Mouse (Mus musculus): ENCODE data around the gene Olfr1023. TPM values are rescaled to one million over a fixed set of nuclear protein-coding genes. Genes with fewer than 3 reads are reported as not detected.

The Olfr1023 gene
- polyA plus RNA-seq (2014; fragmentation: Nextera tagmentation; extraction: Ambion mirVana): not detected in 2 replicates

- ATAC-seq (replicated peaks; ENCODE audit: low FRiP score, low TSS enrichment, low read depth) (no peak), DNase-seq (ENCODE audit: low spot score) (no peak)
- Histone ChIP-seq H3K4me1 (replicated peaks; ENCODE audit: control insufficient read depth, insufficient read depth, low read length) (no peaks in the 10 kb centered on the region), H3K27ac (ENCODE audit: low read depth) (no peak within 1 kb of the TSS), H3K27me3 (replicated peaks; ENCODE audit: control insufficient read depth, insufficient read depth, low read length) (no peaks in the 10 kb centered on the region), H3K9ac (ENCODE audit: low read length) (no peak within 1 kb of the TSS), H3K4me3 (ENCODE audit: low read depth, low read length) (no peak within 1 kb of the TSS), H3K36me3 (ENCODE audit: control insufficient read depth, insufficient read depth, low read length) (no peaks in the 10 kb centered on the region), H3K9me3 (ENCODE audit: control insufficient read depth, low read length) (no peaks in the 10 kb centered on the region), H3K4me2 (ENCODE audit: low read length) (no peak within 1 kb of the TSS)
- WGBS: 67% methylated on average over 2 of the region's 2 CpGs
Observed at GRCm38 (mm10) chr2:85885340-85885739, at the start of gene Olfr1023. TSS of gene Olfr1023 (plus strand) at chr2:85885640.

- Histone ChIP-seq H3K9ac (ENCODE audit: low read length) (no peak within 1 kb of the TSS), H3K4me1 (replicated peaks; ENCODE audit: control insufficient read depth, insufficient read depth, low read length) (no peaks in the 10 kb centered on the region), H3K4me3 (ENCODE audit: low read depth, low read length) (no peak within 1 kb of the TSS), H3K36me3 (ENCODE audit: control insufficient read depth, insufficient read depth, low read length) (no peaks in the 10 kb centered on the region), H3K27me3 (replicated peaks; ENCODE audit: control insufficient read depth, insufficient read depth, low read length) (no peaks in the 10 kb centered on the region), H3K9me3 (ENCODE audit: control insufficient read depth, low read length) (no peaks in the 10 kb centered on the region), H3K27ac (ENCODE audit: low read depth) (no peak within 1 kb of the TSS), H3K4me2 (ENCODE audit: low read length) (no peak within 1 kb of the TSS)
- no peak for DNase-seq (ENCODE audit: low spot score)
- no peak for ATAC-seq (replicated peaks; ENCODE audit: low FRiP score, low TSS enrichment, low read depth)
Observed at GRCm38 (mm10) chr2:85845383-85845782, 40.1 kb upstream of the Olfr1023 start, which contains the start of gene Olfr1019. TSS of gene Olfr1019 (minus strand) at chr2:85845483.

GRCm38 (mm10) chr2:85846730-85847129, 38.7 kb upstream of the Olfr1023 start, which contains the start of gene Olfr1020:
TSS of gene Olfr1020 (plus strand) at chr2:85847030.
- DNase-seq (ENCODE audit: low spot score) (no peak), ATAC-seq (replicated peaks; ENCODE audit: low FRiP score, low TSS enrichment, low read depth) (no peak)
- Histone ChIP-seq H3K9me3 (ENCODE audit: control insufficient read depth, low read length) (no peaks in the 10 kb centered on the region), H3K27me3 (replicated peaks; ENCODE audit: control insufficient read depth, insufficient read depth, low read length) (no peaks in the 10 kb centered on the region), H3K36me3 (ENCODE audit: control insufficient read depth, insufficient read depth, low read length) (no peaks in the 10 kb centered on the region), H3K27ac (ENCODE audit: low read depth) (no peak within 1 kb of the TSS), H3K9ac (ENCODE audit: low read length) (no peak within 1 kb of the TSS), H3K4me3 (ENCODE audit: low read depth, low read length) (no peak within 1 kb of the TSS), H3K4me2 (ENCODE audit: low read length) (no peak within 1 kb of the TSS), H3K4me1 (replicated peaks; ENCODE audit: control insufficient read depth, insufficient read depth, low read length) (no peaks in the 10 kb centered on the region)
- WGBS: 90% methylated on average over 1 of the region's 1 CpGs

GRCm38 (mm10) chr2:85868294-85868693, 17.1 kb upstream of the Olfr1023 start, which contains the start of gene Olfr1022:
TSS of gene Olfr1022 (plus strand) at chr2:85868594.
- Histone ChIP-seq H3K27me3 (replicated peaks; ENCODE audit: control insufficient read depth, insufficient read depth, low read length) (no peaks in the 10 kb centered on the region), H3K4me1 (replicated peaks; ENCODE audit: control insufficient read depth, insufficient read depth, low read length) (no peaks in the 10 kb centered on the region), H3K9ac (ENCODE audit: low read length) (no peak within 1 kb of the TSS), H3K27ac (ENCODE audit: low read depth) (no peak within 1 kb of the TSS), H3K36me3 (ENCODE audit: control insufficient read depth, insufficient read depth, low read length) (no peaks in the 10 kb centered on the region), H3K4me2 (ENCODE audit: low read length) (no peak within 1 kb of the TSS), H3K4me3 (ENCODE audit: low read depth, low read length) (no peak within 1 kb of the TSS), H3K9me3 (ENCODE audit: control insufficient read depth, low read length) (no peaks in the 10 kb centered on the region)
- ATAC-seq (replicated peaks; ENCODE audit: low FRiP score, low TSS enrichment, low read depth) (no peak), DNase-seq (ENCODE audit: low spot score) (no peak)
- 34% methylated on average over 2 of the region's 2 CpGs for WGBS

- H3K4me2 ChIP-seq (ENCODE audit: low read length): no peak within 1 kb of the TSS
- H3K27ac ChIP-seq (ENCODE audit: low read depth): no peak within 1 kb of the TSS
- H3K36me3 ChIP-seq (ENCODE audit: control insufficient read depth, insufficient read depth, low read length): no peaks in the 10 kb centered on the region
- DNase-seq (ENCODE audit: low spot score) (no peak), ATAC-seq (replicated peaks; ENCODE audit: low FRiP score, low TSS enrichment, low read depth) (no peak)
- H3K9ac ChIP-seq (ENCODE audit: low read length): no peak within 1 kb of the TSS
- no peaks in the 10 kb centered on the region for H3K4me1 ChIP-seq (replicated peaks; ENCODE audit: control insufficient read depth, insufficient read depth, low read length)
- WGBS: 78% methylated on average over 3 of the region's 3 CpGs
- no peak within 1 kb of the TSS for H3K4me3 ChIP-seq (ENCODE audit: low read depth, low read length)
- no peaks in the 10 kb centered on the region for H3K27me3 ChIP-seq (replicated peaks; ENCODE audit: control insufficient read depth, insufficient read depth, low read length)
- H3K9me3 ChIP-seq (ENCODE audit: control insufficient read depth, low read length): no peaks in the 10 kb centered on the region
Observed at GRCm38 (mm10) chr2:85904952-85905351, 19.5 kb downstream of the Olfr1023 start, which contains the start of gene Olfr1024. TSS of gene Olfr1024 (minus strand) at chr2:85905052.

- H3K9me3 ChIP-seq (ENCODE audit: control insufficient read depth, low read length): no peaks in the 10 kb centered on the region
Observed at GRCm38 (mm10) chr2:85913197-85913596, 27.8 kb downstream of the Olfr1023 start.

GRCm38 (mm10) chr2:85914893-85915292, 29.5 kb downstream of the Olfr1023 start, which contains the start of gene Olfr1025-ps1:
TSS of gene Olfr1025-ps1 (plus strand) at chr2:85915193.
- Histone ChIP-seq H3K9ac (ENCODE audit: low read length) (no peak within 1 kb of the TSS), H3K4me1 (replicated peaks; ENCODE audit: control insufficient read depth, insufficient read depth, low read length) (no peaks in the 10 kb centered on the region), H3K9me3 (ENCODE audit: control insufficient read depth, low read length) (no peaks in the 10 kb centered on the region), H3K36me3 (ENCODE audit: control insufficient read depth, insufficient read depth, low read length) (no peaks in the 10 kb centered on the region), H3K4me2 (ENCODE audit: low read length) (no peak within 1 kb of the TSS), H3K27me3 (replicated peaks; ENCODE audit: control insufficient read depth, insufficient read depth, low read length) (no peaks in the 10 kb centered on the region), H3K4me3 (ENCODE audit: low read depth, low read length) (no peak within 1 kb of the TSS), H3K27ac (ENCODE audit: low read depth) (no peak within 1 kb of the TSS)
- 65% methylated on average over 1 of the region's 1 CpGs for WGBS
- no peak for DNase-seq (ENCODE audit: low spot score)
- ATAC-seq (replicated peaks; ENCODE audit: low FRiP score, low TSS enrichment, low read depth): no peak

More at GRCm38 (mm10) chr2:85913197-85913596, 27.8 kb downstream of the Olfr1023 start:
- Histone ChIP-seq H3K9ac (ENCODE audit: low read length) (no peak overlapping the region), H3K36me3 (ENCODE audit: control insufficient read depth, insufficient read depth, low read length) (no peaks in the 10 kb centered on the region), H3K4me3 (ENCODE audit: low read depth, low read length) (no peak overlapping the region), H3K4me2 (ENCODE audit: low read length) (no peak overlapping the region), H3K27me3 (replicated peaks; ENCODE audit: control insufficient read depth, insufficient read depth, low read length) (no peaks in the 10 kb centered on the region), H3K27ac (ENCODE audit: low read depth) (no peak overlapping the region), H3K4me1 (replicated peaks; ENCODE audit: control insufficient read depth, insufficient read depth, low read length) (no peaks in the 10 kb centered on the region)
- ATAC-seq (replicated peaks; ENCODE audit: low FRiP score, low TSS enrichment, low read depth): no peak
- DNase-seq (ENCODE audit: low spot score): no peak

- no peak for DNase-seq (ENCODE audit: low spot score)
Observed at GRCm38 (mm10) chr2:85921258-85921657, 35.8 kb downstream of the Olfr1023 start, which contains the start of gene Olfr1026. TSS of gene Olfr1026 (plus strand) at chr2:85921558.

More at GRCm38 (mm10) chr2:85921258-85921657, 35.8 kb downstream of the Olfr1023 start, which contains the start of gene Olfr1026:
- Histone ChIP-seq H3K9me3 (ENCODE audit: control insufficient read depth, low read length) (no peaks in the 10 kb centered on the region), H3K27ac (ENCODE audit: low read depth) (no peak within 1 kb of the TSS), H3K4me3 (ENCODE audit: low read depth, low read length) (no peak within 1 kb of the TSS), H3K9ac (ENCODE audit: low read length) (no peak within 1 kb of the TSS), H3K4me1 (replicated peaks; ENCODE audit: control insufficient read depth, insufficient read depth, low read length) (no peaks in the 10 kb centered on the region), H3K27me3 (replicated peaks; ENCODE audit: control insufficient read depth, insufficient read depth, low read length) (no peaks in the 10 kb centered on the region), H3K36me3 (ENCODE audit: control insufficient read depth, insufficient read depth, low read length) (no peaks in the 10 kb centered on the region), H3K4me2 (ENCODE audit: low read length) (no peak within 1 kb of the TSS)
- 82% methylated on average over 3 of the region's 3 CpGs for WGBS
- ATAC-seq (replicated peaks; ENCODE audit: low FRiP score, low TSS enrichment, low read depth): no peak
